Mouse (Mus musculus) retina, postnatal 7 days (tissue): ENCODE measurements around the gene Grb2.
A peak's percentile ranks its signal among the peaks of the same experiment; 100 is the strongest.

Experiments used
- DNase-seq: peaks from one replicate; pipeline ENCODE4 v3.0.0-alpha.2; 2012; ENCODE audit warnings: low read depth, low spot score

Gene Grb2

GRCm38 (mm10) chr11:115686369-115686768 lies 22.0 kb downstream of the Grb2 start:
- DNase-seq = no peak

GRCm38 (mm10) chr11:115685954-115686353 lies 22.4 kb downstream of the Grb2 start:
- no peak for DNase-seq

- DNase-seq = no peak
Observed at GRCm38 (mm10) chr11:115684877-115685276, 23.5 kb downstream of the Grb2 start.

- no peak for DNase-seq
Observed at GRCm38 (mm10) chr11:115683326-115683725, 25.1 kb downstream of the Grb2 start.

GRCm38 (mm10) chr11:115682411-115682810 lies 26.0 kb downstream of the Grb2 start:
- DNase-seq = no peak

- no peak for DNase-seq
Observed at GRCm38 (mm10) chr11:115679554-115680238, 28.7 kb downstream of the Grb2 start.

- DNase-seq = no peak
Observed at GRCm38 (mm10) chr11:115678861-115679260, 29.5 kb downstream of the Grb2 start.

- DNase-seq = no peak
Observed at GRCm38 (mm10) chr11:115677511-115677910, 30.9 kb downstream of the Grb2 start.

- DNase-seq = no peak
Observed at GRCm38 (mm10) chr11:115676738-115677137, 31.7 kb downstream of the Grb2 start.

GRCm38 (mm10) chr11:115674235-115674865 lies 34.0 kb downstream of the Grb2 start:
- no peak for DNase-seq

- DNase-seq = no peak
Observed at GRCm38 (mm10) chr11:115673471-115674234, 34.7 kb downstream of the Grb2 start.

- DNase-seq = no peak
Observed at GRCm38 (mm10) chr11:115672226-115672987, 36.0 kb downstream of the Grb2 start.

- DNase-seq = no peak
Observed at GRCm38 (mm10) chr11:115670451-115671050, 37.8 kb downstream of the Grb2 start.

GRCm38 (mm10) chr11:115663676-115664335 lies 44.6 kb downstream of the Grb2 start:
- DNase-seq = no peak

GRCm38 (mm10) chr11:115660376-115660775 lies 48.0 kb downstream of the Grb2 start:
- no peak for DNase-seq

GRCm38 (mm10) chr11:115658521-115658920 lies 49.9 kb downstream of the Grb2 start:
- no peak for DNase-seq

GRCm38 (mm10) chr11:115654128-115654527 lies 54.3 kb downstream of the Grb2 start:
- DNase-seq = no peak

- DNase-seq = no peak
Observed at GRCm38 (mm10) chr11:115653194-115653593, 55.2 kb downstream of the Grb2 start.

GRCm38 (mm10) chr11:115651680-115652079 lies 56.7 kb downstream of the Grb2 start:
- no peak for DNase-seq

- no peak for DNase-seq
Observed at GRCm38 (mm10) chr11:115649706-115650105, 58.7 kb downstream of the Grb2 start.

GRCm38 (mm10) chr11:115647459-115647858 lies 60.9 kb downstream of the Grb2 start:
- peak; percentile 69 for DNase-seq
